Mouse (Mus musculus) thymus, postnatal 10 days (tissue): ENCODE measurements at regions not wholly inside any gene's neighbourhood (a gene's known extent, or its start where the extent isn't known, plus 50 kb on each side); places are given as distances from the start of the nearest gene placed in this dataset.

Experiments used
- DNase-seq, 2 experiments: peaks; one replicate each; pipeline ENCODE4 v3.0.0; 2021; ENCODE audit warnings: low spot score in 2 of 2

- DNase-seq, result no peak
Observed at GRCm38 (mm10) chr8:92212786-92213535, 144.5 kb upstream of the Irx5 start.

GRCm38 (mm10) chr8:92209081-92209480 is 148.3 kb upstream of the Irx5 start:
- no peak for DNase-seq

DNA sequence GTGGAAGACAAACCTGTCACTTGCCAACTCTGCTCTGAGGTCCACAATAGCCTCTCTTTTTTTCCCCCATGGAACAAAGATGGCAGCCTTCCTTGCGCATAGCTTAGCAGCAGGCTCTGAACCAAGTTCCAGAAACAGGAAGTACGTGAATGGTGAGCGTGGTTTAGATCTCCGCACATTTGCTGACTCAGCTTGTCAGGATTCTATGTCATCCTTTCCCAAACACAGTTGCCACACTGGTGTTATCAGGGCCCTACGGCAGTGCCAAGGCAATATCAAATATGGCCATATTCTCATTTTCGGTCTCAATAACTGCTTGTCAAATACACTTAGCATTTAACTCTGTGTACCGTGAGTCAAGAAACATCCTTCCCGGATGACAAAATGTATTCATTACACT is 161.8 kb upstream of the Irx5 start:
- no peak for DNase-seq

GRCm38 (mm10) chr8:92194065-92194464 is 163.4 kb upstream of the Irx5 start:
- DNase-seq, result no peak

DNA sequence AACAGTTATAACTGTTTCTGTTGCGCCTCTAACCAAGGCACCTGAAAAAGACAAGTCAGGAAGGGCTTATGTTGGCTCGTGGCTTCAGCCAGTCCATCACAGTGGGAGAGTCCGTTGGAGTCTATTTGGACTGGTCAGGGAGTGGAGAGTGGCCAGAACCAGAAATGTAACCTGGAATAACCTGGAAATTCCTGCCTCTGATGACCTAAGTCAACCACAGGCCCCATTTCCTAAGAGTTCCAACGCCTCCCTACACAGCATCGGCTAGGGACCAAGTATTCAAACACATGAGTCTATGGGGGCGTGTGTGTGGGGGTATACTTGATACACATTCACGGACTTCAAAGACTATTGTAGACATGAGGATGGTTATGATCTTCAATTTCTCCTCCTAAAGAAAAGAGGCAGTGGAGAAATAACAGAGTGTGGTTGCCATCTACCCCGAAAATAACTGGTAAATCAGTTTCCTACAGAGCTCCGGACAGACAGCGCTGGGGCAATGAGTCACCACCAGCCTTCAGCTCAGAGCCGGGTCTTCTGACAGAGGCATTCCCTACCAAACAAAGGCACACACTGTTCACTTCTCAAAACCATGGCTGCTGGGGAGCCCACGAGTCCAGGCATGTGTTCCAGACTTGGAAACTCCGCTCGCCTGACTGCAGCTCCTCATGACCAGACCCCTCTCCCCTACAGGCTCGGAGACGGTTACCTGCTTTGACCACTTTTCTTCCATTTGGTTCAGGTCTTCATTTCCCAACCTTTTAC is 167.0 kb upstream of the Irx5 start:
- DNase-seq, result no peak

DNA sequence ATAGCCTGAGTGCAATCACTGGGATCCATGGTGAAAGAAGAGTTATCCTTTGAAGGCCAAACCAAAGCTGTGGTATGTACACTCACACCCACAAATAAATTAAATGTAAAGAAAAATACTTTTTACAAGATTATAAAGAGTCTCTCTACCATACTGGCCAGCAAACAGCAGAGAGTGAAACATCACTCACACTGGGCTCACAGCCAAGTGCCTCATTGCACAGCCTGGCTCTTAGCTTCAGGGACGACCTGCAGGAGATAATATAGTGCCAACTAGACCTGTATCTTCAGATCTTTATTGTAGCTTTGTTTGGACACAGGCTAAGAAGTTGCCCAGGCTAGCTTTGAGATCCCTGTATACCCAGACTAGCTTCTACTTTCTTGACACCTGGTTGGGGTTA is 174.1 kb upstream of the Irx5 start:
- no peak for DNase-seq

GRCm38 (mm10) chr8:92180651-92181050 is 176.8 kb upstream of the Irx5 start:
- DNase-seq, result no peak

DNA sequence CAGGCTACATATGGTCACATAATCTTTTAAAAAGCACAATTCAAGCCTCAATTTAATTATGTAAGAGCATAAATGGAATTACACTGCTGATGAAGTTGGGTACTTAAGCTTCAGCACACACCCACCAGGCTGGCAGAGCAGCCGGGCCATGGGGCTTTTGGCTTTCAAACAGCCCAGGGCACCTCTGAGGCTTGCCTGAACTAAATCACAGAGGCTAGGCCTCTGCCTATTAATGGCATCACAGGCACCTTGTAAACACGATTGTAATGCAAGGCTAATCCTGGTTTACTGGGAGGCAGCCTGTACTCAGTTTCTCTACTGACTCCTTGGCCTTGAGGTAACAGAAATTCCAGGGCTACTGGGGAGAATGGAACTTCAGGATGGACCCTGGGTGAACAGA is 178.1 kb upstream of the Irx5 start:
- no peak for DNase-seq

GRCm38 (mm10) chr8:92176101-92176500 is 181.3 kb upstream of the Irx5 start:
- no peak for DNase-seq

DNA sequence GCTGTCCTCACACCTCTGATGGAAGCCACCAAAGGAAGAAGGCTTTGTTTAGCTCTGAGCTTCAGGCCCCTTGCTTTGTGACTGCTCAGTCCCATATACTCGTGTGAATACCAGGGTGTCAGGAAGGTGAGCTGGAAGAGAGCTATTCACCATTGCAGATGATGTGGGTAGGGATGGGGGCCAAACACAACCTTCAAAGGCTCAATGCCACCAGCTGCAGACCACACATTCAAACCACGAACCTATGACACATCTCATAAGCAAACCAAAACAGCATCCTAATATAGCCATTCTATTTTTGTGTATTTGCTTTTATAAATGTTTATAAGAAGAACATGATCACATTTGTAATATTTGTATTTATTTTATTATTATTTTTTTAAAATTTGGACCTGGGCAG is 183.3 kb upstream of the Irx5 start:
- no peak for DNase-seq

DNA sequence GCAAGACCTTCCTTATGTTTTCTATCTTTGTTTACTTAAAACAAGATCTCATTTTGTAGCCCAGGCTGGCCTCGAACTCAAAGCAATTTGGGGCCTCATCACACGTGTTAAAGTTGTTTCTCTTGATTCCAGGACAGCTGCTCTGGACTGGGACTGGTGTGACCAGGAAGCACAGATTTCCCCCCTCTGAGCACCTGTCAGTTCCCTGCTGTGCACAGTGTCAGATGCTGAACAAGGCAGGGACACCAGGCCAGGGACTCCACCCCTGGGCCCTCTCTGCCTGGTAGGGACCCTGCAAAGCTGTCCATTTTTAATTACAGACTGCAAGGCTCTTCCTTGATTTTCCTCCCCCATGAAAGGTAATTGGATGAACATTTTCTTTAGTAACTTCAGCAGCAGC is 185.8 kb upstream of the Irx5 start:
- no peak for DNase-seq

GRCm38 (mm10) chr8:92167340-92167783 is 190.1 kb upstream of the Irx5 start:
- DNase-seq, result no peak

- no peak for DNase-seq
Observed at GRCm38 (mm10) chr8:92165306-92165705, 192.1 kb upstream of the Irx5 start.

- no peak for DNase-seq
Observed at GRCm38 (mm10) chr8:92164496-92164895, 192.9 kb upstream of the Irx5 start.

DNA sequence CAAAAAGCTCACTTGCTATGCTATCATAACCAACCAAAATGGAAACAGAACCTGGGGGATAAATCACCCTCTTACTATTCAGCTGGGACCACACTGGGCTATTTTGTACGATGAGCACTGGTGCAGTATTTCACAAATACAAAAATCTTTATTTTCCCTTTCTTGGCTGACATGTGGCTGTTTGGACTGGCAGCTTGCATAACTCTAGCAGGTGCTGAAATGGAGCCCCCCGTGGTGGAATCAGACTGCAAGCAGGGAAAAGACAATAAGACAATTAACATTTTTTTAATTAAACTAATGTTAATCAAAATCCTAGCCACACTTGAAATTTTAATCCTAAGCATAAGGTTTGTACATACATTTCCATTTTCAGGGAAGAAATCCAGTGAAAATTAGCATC is 196.4 kb upstream of the Irx5 start:
- no peak for DNase-seq

GRCm38 (mm10) chr8:92158219-92158618 is 199.2 kb upstream of the Irx5 start:
- DNase-seq, result no peak

DNA sequence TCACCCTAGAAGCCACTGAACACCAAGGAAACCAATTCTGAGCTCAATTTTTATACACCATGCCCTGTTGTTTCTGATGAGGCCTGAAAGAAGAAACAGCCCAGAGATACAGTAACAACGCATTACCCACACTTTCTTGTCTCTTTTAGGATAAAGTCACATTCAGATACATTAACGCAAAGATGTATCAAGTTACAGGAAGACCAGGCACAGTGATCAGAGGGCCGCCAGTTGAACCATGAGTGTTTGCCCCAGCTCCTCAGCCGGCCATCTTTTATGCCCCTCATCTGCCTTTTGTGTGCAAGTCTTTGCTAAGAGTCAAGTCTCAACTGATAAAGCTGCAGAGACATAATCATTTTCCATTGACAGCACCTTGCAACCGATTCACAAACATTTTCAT is 204.9 kb upstream of the Irx5 start:
- DNase-seq, result no peak

DNA sequence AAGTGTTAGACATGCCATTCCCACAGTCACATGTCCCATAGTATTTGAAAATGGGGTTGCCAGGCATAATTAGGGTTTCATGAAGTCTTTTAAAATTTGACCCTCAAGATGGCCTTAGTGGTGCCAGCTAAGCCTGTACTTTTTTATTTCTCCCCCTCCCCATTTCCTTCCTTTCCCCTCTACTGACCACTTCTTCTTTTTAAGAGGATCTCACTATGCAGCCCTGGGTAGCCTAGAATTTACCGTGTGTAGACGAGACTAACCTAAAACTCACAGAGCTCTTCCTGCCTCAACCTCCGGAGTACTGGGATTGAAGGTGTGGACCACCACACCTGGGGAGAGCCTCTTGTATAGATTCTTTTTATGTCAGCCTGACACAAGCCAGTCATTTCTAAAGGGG is 209.8 kb upstream of the Irx5 start:
- no peak for DNase-seq

DNA sequence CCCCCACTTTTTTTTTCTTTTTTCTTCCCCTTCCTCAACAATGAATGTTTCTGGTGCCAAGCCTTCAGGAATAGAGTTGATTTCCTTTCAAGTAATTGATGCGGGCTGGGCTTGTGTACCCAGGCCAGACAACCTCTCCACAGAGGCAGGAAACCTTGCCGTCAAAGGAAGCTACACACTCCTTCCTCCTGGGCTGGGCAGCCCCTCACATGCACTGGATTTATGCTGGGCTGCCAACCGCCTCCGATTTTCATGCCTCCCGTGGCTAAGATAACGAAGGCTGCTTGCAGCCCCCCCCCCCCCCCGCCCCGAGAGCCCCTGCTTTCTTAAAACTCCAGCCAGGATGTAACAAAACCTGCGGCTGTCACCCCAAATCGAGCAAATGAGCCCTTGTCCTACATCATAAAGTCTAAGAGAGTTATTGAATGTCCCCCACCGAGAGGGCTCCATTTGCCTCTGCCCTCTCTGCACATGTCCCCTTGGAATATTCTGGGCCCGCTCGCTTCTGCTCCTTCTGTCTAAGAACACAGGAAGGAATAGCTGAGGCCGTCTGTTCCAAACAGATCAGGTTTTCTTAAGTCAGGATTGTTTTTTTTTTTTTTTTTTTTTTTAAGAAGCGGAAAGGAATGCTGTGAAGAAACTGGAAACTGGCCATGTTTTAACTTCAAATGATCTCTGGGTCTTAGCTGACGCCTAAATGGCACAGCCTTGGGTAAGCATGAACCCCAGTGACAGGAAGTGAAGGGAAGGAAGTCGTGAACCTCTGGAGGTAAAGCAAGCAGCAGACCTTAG is 220.1 kb upstream of the Irx5 start:
- DNase-seq, result no peak

DNA sequence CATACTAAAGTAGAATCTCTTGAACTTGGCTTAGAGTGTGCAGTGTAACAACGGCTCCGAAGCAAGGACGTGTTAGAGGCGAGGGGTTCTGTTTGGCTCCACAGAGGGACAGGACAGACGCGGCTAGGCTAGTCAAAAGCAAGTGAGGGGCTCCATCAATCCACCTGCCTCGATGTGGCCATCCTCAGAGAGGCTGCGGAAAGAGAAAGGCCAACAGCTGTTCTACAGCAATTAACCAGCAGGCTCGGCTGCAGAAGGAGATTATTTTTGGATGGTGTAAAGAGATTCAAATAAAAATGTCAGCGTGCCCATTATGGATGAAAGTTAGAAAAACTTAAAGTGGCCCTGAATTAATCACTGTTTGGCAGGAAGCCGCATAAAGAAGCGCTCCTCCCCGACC is 221.0 kb upstream of the Irx5 start:
- DNase-seq, result no peak

- DNase-seq, result no peak
Observed at GRCm38 (mm10) chr8:92134434-92134833, 223.0 kb upstream of the Irx5 start.
